ENCODE assay signal across 15 mouse cellular contexts in genomic region chr14:44070595-44070994, GRCm38 (mm10). TPM values are rescaled to one million over a fixed set of nuclear protein-coding genes. Genes with fewer than 3 reads are reported as not detected.
ATAC-seq lines count a peak whose summit lies in the region.
"Had no signal": no experiment of that assay in that cellular context is flagged by ENCODE, and none has a peak within 500 bp of the region (broad histone marks: within the 10 kb centered on the region; RNA-seq: fewer than 3 reads in every experiment).

No protein-coding gene starts in this region.

- peak; percentile 70 for ATAC-seq in granulocyte monocyte progenitor cell, adult 5-6 weeks (replicated peaks; ENCODE audit: poor library complexity, severe bottlenecking)
- peak; percentile 38 for ATAC-seq in megakaryocyte, adult 5-6 weeks (ENCODE audit: poor library complexity, severe bottlenecking)
- ATAC-seq in megakaryocyte progenitor cell, adult 5-6 weeks (replicated peaks; ENCODE audit: poor library complexity), result peak; percentile 62

RNA-seq across cellular contexts. Expression of gene Ear2, which starts 31.9 kb away (rescaled TPM):
- not detected in 2 replicates for total RNA-seq in granulocyte monocyte progenitor cell, adult 5-6 weeks (2014; fragmentation: Nextera tagmentation)
- total RNA-seq in granulocyte monocyte progenitor cell, adult 5-6 weeks (2017), result 7.2 and 9.9 TPM in 2 replicates
- total RNA-seq in megakaryocyte, adult 5-6 weeks (2015), result 323 and 334 TPM in 2 replicates
- 586 and 674 TPM in 2 replicates for total RNA-seq in megakaryocyte, adult 5-6 weeks (2017)
- total RNA-seq in megakaryocyte progenitor cell, adult 5-6 weeks (2015), result 8.2 and 25.7 TPM in 2 replicates
- 11.1 and 20.4 TPM in 2 replicates for total RNA-seq in megakaryocyte progenitor cell, adult 5-6 weeks (2017)
- total RNA-seq: CH12.LX, ES-E14, G1E, MEL had no signal

RNA-seq across cellular contexts. Expression of gene Gm3327, which starts 53.1 kb away (rescaled TPM):
- total RNA-seq in granulocyte monocyte progenitor cell, adult 5-6 weeks (2014; fragmentation: Nextera tagmentation), result not detected in 2 replicates
- total RNA-seq in granulocyte monocyte progenitor cell, adult 5-6 weeks (2017), result not detected in 2 replicates
- not detected in 2 replicates for total RNA-seq in megakaryocyte, adult 5-6 weeks (2015)
- total RNA-seq in megakaryocyte, adult 5-6 weeks (2017), result not detected in 2 replicates
- not detected in 2 replicates for total RNA-seq in megakaryocyte progenitor cell, adult 5-6 weeks (2015)
- not detected in 2 replicates for total RNA-seq in megakaryocyte progenitor cell, adult 5-6 weeks (2017)
- total RNA-seq: adrenal gland, adult 18-20 months; adrenal gland, adult 2 months; adrenal gland, adult 8-10 months; adrenal gland, postnatal 10 days; adrenal gland, postnatal 14 days; adrenal gland, postnatal 25 days; adrenal gland, postnatal 36 days; adrenal gland, postnatal 4 days; CH12.LX; ES-E14; MEL had no signal

Comparison
In these comparisons a context has a peak if more than half of its experiments do, and no peak if none do; other contexts are left out.
1. RNA of gene Ear2, which starts 31.9 kb away (total RNA-seq): 323 to 674 TPM in megakaryocyte, adult 5-6 weeks; 8.2 to 25.7 TPM in megakaryocyte progenitor cell, adult 5-6 weeks and 7.2 to 9.9 TPM in granulocyte monocyte progenitor cell, adult 5-6 weeks; every median in the first group is over 10 times any median in the second.
2. Peak in every context shown above with its lines, with median percentiles within 50 percentile points of each other: ATAC-seq.